Mouse (Mus musculus) ovary, adult 18-20 months (tissue): Measurements from ENCODE around the gene Pfkfb3.
"Not testable (repeated sequence)": the region's sequence is repeated elsewhere in the genome, so short reads cannot be mapped to it uniquely, and the experiment has no call there.

Source experiments
- DNase-seq: peaks from one replicate; pipeline ENCODE4 v3.0.0; 2022; ENCODE audit warnings: low spot score, mixed read lengths

Gene Pfkfb3

GRCm38 (mm10) chr2:11548508-11548907, 5.4 kb downstream of the Pfkfb3 start:
- no peak for DNase-seq

- DNase-seq: no peak
Observed at GRCm38 (mm10) chr2:11547609-11548008, 6.3 kb downstream of the Pfkfb3 start.

GRCm38 (mm10) chr2:11546091-11546490, 7.8 kb downstream of the Pfkfb3 start:
- no peak for DNase-seq

- no peak for DNase-seq
Observed at GRCm38 (mm10) chr2:11545380-11545779, 8.5 kb downstream of the Pfkfb3 start.

GRCm38 (mm10) chr2:11544342-11544741, 9.5 kb downstream of the Pfkfb3 start:
- no peak for DNase-seq

GRCm38 (mm10) chr2:11543158-11543557, 10.7 kb downstream of the Pfkfb3 start:
- no peak for DNase-seq

GRCm38 (mm10) chr2:11542640-11543039, 11.2 kb downstream of the Pfkfb3 start:
- DNase-seq: peak; percentile 25

- DNase-seq: no peak
Observed at GRCm38 (mm10) chr2:11542121-11542520, 11.8 kb downstream of the Pfkfb3 start.

GRCm38 (mm10) chr2:11541528-11541927, 12.3 kb downstream of the Pfkfb3 start:
- DNase-seq: not testable (repeated sequence)

- DNase-seq: no peak
Observed at GRCm38 (mm10) chr2:11535966-11536365, 17.9 kb downstream of the Pfkfb3 start.

- peak; percentile 95 for DNase-seq
Observed at GRCm38 (mm10) chr2:11535412-11535928, 18.4 kb downstream of the Pfkfb3 start.

GRCm38 (mm10) chr2:11534826-11535225, 19.1 kb downstream of the Pfkfb3 start:
- peak; percentile 37 for DNase-seq

- peak; percentile 23 for DNase-seq
Observed at GRCm38 (mm10) chr2:11530101-11530500, 23.8 kb downstream of the Pfkfb3 start.

GRCm38 (mm10) chr2:11526063-11526462, 27.8 kb downstream of the Pfkfb3 start:
- DNase-seq: no peak

GRCm38 (mm10) chr2:11524736-11525135, 29.1 kb downstream of the Pfkfb3 start:
- no peak for DNase-seq

- DNase-seq: no peak
Observed at GRCm38 (mm10) chr2:11521758-11522157, 32.1 kb downstream of the Pfkfb3 start.

GRCm38 (mm10) chr2:11520786-11521185, 33.1 kb downstream of the Pfkfb3 start:
- DNase-seq: no peak

- DNase-seq: no peak
Observed at GRCm38 (mm10) chr2:11515828-11516227, 38.0 kb downstream of the Pfkfb3 start.

- peak; percentile 34 for DNase-seq
Observed at GRCm38 (mm10) chr2:11513057-11513967, 40.6 kb downstream of the Pfkfb3 start.

GRCm38 (mm10) chr2:11512127-11512526, 41.8 kb downstream of the Pfkfb3 start:
- no peak for DNase-seq

GRCm38 (mm10) chr2:11503736-11504135, 50.1 kb downstream of the Pfkfb3 start:
- no peak for DNase-seq

GRCm38 (mm10) chr2:11502901-11503431, 50.9 kb downstream of the Pfkfb3 start:
- DNase-seq: peak; percentile 61

GRCm38 (mm10) chr2:11502255-11502765, 51.6 kb downstream of the Pfkfb3 start:
- DNase-seq: no peak
